Mouse (Mus musculus) gastrocnemius, adult 18-20 months (tissue): ENCODE measurements around the gene Rps6ka5. TPM values are rescaled to one million over a fixed set of nuclear protein-coding genes. Genes with fewer than 3 reads are reported as not detected.

Experiments
- DNase-seq: peaks from one replicate; pipeline ENCODE4 v3.0.0; 2021; ENCODE audit warnings: low spot score
- total RNA-seq, 2 experiments: library from RNA; stranded (reverse); gene quantifications; 2 replicates each; pipeline ENCODE4 v1.2.3; 2021

Gene Rps6ka5
- total RNA-seq, 2 experiments from 2014 or later = 12.0 to 12.2 TPM

DNA sequence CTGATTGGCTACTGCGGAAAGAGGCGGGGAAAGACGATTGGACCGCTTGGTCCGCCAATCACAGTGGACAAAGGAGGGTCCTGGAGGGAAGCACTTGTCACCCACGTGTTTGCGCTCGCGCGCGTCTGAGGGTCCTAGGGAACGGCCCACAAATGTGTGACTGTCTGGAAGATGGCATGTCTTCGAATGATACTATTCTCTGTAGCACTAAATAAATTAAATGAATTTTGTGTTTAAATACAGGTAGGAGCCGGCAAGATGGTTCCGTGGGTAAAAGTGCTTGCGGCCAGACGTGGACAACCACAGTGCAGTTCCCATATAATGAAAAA, 1.4 kb downstream of the Rps6ka5 start:
- DNase-seq = no peak

DNA sequence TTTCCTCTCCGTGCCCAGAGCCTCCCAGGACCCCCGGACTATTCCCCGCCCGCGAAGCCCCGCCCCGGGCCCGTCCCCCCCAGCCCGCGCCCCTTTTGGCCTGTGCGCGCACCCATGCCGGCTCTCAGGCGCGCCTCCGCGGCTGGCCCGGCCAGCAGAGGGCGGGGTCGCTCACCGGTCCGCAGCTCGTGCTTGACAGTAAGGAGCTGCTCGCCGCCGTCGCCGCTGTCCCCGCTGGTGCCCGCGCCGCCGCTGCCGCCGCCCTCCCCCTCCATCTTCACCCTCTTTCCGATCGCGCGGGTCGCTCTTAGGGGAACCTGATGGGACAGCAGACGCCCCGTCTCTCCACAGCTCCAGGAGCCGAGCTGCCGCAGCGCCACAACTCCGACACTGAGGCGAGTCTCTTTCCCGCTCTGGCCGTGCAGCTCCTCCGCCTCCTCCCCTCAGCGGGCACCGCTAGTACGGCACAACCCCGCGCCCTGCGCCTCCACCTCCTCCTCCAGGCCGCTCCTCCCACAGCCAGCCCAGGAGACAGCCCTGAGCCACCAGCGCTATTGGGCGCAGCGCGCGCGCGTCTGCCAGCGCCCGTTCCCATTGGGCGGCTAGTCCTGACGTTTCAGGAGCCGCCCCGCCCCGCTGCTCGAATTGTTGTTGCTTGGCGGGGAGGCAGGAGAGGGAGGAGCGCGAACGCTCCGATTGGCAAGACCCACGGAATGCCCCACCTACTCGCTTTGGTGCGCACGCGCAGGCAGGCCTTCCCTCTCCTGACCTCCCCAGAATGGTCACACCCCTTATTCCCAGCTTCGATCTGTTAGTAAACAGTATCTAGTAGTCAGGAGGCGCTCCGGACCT, 2.0 kb downstream of the Rps6ka5 start:
- DNase-seq = peak; percentile 100

GRCm38 (mm10) chr12:100724182-100724581, 2.6 kb downstream of the Rps6ka5 start:
- DNase-seq = no peak

DNA sequence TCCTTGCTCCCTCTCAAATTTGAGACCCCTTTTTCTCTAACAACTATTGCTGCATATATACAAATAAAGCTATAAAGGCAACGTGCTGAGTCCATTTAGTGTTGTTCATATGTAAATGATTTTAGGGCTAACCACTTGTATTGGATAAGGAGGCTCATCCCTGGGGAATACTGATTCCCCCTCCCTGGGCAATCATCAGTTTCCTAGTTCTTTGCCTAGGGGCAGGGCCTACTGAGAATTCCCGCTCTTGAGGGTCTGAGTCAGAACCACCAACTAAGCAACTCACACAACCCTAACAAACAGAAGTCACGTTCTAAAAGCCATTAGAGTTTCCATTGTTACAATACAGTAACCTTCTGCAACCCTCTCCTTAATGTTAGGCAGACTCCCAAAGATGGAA, 6.0 kb downstream of the Rps6ka5 start:
- no peak for DNase-seq

- no peak for DNase-seq
Measured at GRCm38 (mm10) chr12:100717446-100717845, 9.3 kb downstream of the Rps6ka5 start.

DNA sequence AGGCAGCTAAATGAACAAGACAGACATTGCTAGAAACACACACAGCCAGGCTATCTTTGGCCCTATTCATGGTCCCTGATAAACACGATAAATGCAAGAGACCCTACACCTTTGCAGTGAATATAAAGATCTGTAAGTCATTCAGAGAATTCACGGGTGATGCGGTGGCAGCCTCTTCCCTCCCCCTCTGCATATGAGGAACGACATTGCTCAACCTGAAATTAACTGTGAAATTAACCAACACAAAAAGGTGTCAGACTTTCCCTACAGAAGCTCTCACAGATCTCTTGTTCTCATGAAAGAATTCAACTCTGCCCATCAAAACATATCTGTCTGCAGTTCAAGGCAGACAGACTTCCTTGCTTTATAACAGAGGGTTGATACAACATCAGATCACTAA, 9.8 kb downstream of the Rps6ka5 start:
- DNase-seq = no peak

GRCm38 (mm10) chr12:100711819-100712218, 15.0 kb downstream of the Rps6ka5 start:
- DNase-seq = no peak

DNA sequence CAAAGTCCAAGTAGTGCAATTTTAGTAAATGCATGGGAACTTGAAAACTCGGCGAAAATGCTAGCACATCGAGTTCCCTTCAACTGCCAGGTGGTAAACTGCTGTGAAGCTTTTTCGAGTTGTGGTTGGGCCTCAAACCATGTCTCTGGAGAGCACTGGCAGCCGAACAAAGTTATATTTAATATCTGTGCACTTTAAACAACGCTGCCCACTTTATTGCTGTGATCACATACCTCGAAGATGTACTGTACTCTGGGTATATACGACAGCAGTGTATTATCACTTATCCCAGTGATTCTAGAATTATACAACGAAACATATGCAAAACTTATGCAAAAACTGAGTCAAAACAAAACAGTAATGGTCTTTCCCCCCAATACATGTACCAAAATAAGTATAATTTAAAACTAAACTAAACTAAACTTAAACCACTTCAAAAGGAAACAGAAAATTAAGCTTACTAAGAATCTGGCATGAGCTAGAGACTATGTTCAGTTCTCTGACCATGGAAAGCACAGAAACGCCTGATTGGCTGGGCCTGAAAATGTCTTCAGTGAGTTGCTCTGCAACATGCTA, 15.6 kb downstream of the Rps6ka5 start:
- peak; percentile 25 for DNase-seq

GRCm38 (mm10) chr12:100710432-100710831, 16.4 kb downstream of the Rps6ka5 start:
- DNase-seq = no peak

GRCm38 (mm10) chr12:100707312-100707711, 19.5 kb downstream of the Rps6ka5 start:
- no peak for DNase-seq

- no peak for DNase-seq
Measured at GRCm38 (mm10) chr12:100705057-100705722, 21.6 kb downstream of the Rps6ka5 start.

GRCm38 (mm10) chr12:100698019-100698418, 28.8 kb downstream of the Rps6ka5 start:
- DNase-seq = no peak

DNA sequence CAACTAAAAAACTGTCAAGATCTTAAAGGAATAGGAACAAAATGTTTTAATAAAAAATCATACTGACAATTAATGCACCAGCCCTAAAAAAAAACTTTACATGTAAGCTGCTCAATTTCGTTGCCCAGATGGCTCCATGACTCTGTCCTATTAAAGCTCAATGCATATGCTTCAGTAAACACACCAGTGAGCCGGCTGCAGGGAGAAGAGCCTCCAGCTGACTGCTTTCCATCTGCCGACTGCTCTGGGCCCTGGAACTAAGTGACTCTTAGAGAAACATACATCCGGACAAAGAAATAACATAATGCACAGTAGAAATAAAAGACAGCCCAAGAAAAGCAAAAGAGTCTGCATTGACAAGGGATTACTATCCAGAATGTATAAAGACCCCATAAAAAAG, 30.2 kb downstream of the Rps6ka5 start:
- DNase-seq = no peak

GRCm38 (mm10) chr12:100695252-100695651, 31.5 kb downstream of the Rps6ka5 start:
- no peak for DNase-seq

- no peak for DNase-seq
Measured at GRCm38 (mm10) chr12:100692208-100692607, 34.6 kb downstream of the Rps6ka5 start.

DNA sequence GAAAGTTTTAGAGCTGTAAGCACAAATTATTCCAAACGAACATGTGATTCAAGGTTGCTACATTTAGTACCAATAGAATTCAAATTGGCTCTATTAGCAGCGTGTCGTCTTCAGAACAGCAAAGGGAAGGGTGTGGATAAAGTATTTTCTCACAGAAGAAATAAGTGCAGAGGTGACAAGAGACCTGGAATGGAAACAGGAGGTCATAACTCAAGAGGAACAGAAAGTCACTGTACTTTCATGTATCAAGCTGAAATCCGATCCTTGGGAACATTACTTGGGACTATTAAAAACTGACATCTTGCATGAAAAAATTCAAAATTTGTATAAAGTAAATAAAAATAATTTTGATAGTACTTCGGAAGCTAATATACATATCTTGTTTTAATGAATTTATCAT, 36.3 kb downstream of the Rps6ka5 start:
- DNase-seq = no peak

- no peak for DNase-seq
Measured at GRCm38 (mm10) chr12:100688177-100688576, 38.6 kb downstream of the Rps6ka5 start.

GRCm38 (mm10) chr12:100687001-100687400, 39.8 kb downstream of the Rps6ka5 start:
- DNase-seq = no peak

DNA sequence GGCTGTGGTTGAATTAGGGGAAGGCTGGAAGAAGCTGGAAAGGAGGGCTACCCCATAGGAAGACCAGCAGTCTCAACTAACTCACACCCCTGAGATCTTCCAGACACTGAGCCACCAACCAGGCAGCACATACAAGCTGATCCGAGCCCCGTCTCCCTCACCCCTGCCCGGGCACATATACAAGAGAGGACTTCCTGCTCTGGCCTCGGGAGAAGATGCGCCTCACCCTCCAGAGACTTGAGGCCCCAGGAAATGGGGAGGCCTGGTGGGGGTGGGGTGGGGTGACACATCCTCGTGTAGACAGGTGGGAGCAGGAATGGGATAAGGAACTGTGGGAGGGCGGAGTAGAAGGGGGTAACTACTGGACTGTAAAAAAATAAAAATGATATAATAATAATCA, 45.0 kb downstream of the Rps6ka5 start:
- DNase-seq = no peak

DNA sequence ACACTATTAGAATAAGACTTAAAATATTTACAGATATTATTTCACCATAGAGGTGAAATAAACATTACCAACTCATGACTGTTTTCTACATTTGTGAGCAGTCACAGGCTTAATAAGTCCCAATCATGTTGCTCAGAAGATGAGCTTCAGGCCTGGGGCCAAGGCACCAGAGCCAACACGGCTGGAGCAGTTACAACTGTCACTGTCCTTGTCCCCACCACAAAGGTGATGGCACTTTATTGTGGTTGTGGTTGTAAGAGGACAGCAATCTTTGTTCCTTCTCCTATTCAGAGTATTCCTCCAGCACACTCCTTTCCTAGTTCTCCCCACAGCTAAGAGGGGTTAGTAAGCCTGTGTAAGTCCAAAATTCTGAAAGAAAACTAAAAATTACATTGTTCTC, 45.5 kb downstream of the Rps6ka5 start:
- no peak for DNase-seq

DNA sequence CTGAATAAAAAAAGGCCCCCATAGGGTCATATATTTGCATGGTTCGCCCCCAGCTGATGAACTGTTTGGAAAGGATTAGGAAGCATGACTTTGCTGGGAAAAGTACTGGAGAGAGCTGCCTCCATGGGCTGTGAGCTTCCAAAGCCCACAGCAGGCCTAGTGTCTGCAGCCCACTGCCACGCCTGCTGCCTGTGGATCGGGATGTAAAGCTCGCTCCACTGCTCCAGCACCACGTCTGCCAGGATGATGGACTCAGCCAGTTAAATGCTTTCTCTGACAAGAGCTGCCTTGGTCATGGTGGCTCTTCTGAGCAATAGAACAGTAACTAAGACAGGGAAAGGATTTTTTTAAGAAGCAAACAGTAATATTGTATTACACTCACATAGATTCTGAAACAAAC, 46.1 kb downstream of the Rps6ka5 start:
- DNase-seq = no peak

GRCm38 (mm10) chr12:100670647-100671199, 56.1 kb downstream of the Rps6ka5 start:
- no peak for DNase-seq
